ENCODE assay signal across 20 mouse cellular contexts in genomic region chr1:65107654-65108279, GRCm38 (mm10). TPM values are rescaled to one million over a fixed set of nuclear protein-coding genes. Genes with fewer than 3 reads are reported as not detected.
"Had no signal": no experiment of that assay in that cellular context is flagged by ENCODE, and none has a peak within 500 bp of the region (broad histone marks: within the 10 kb centered on the region; RNA-seq: fewer than 3 reads in every experiment).

No protein-coding gene starts in this region.

- H3K27ac ChIP-seq: kidney, embryonic 15.5 days; left cerebral cortex, adult 2 months; limb, embryonic 10.5 days; lung, embryonic 15.5 days; midbrain, embryonic 10.5 days; midbrain, embryonic 15.5 days; stomach, embryonic 15.5 days had no signal

- DNase-seq: kidney, adult 2 months; kidney, postnatal 14 days; lung, postnatal 14 days; right cerebral cortex, postnatal 14 days; thymus, postnatal 36 days had no signal

- H3K4me1 ChIP-seq: lung, embryonic 15.5 days had no signal

- H3K9me3 ChIP-seq: kidney, embryonic 15.5 days; limb, embryonic 10.5 days; lung, embryonic 15.5 days; midbrain, embryonic 10.5 days; midbrain, embryonic 15.5 days; stomach, embryonic 15.5 days had no signal

- H3K27me3 ChIP-seq: kidney, embryonic 15.5 days; lung, embryonic 15.5 days; midbrain, embryonic 15.5 days; stomach, embryonic 15.5 days had no signal

- H3K4me3 ChIP-seq: kidney, embryonic 15.5 days; left cerebral cortex, adult 2 months; limb, embryonic 10.5 days; lung, embryonic 15.5 days; midbrain, embryonic 10.5 days; midbrain, embryonic 15.5 days; stomach, embryonic 15.5 days had no signal

- H3K36me3 ChIP-seq: kidney, embryonic 15.5 days; limb, embryonic 10.5 days; lung, embryonic 15.5 days; midbrain, embryonic 10.5 days; midbrain, embryonic 15.5 days; stomach, embryonic 15.5 days had no signal

- H3K9ac ChIP-seq: kidney, embryonic 15.5 days; lung, embryonic 15.5 days; midbrain, embryonic 15.5 days; stomach, embryonic 15.5 days had no signal

- ATAC-seq: midbrain, embryonic 15.5 days had no signal

- H3K4me2 ChIP-seq: kidney, embryonic 15.5 days; liver, embryonic 11.5 days; lung, embryonic 15.5 days; midbrain, embryonic 15.5 days; stomach, embryonic 15.5 days had no signal

RNA-seq across cellular contexts. Expression of gene Cryga, which starts 4.6 kb away (rescaled TPM):
- polyA plus RNA-seq: kidney, embryonic 15.5 days; limb, embryonic 10.5 days; limb, embryonic 14.5 days; liver, embryonic 11.5 days; liver, embryonic 16.5 days; lung, embryonic 15.5 days; midbrain, embryonic 10.5 days; midbrain, embryonic 15.5 days; neural tube, embryonic 14.5 days; spleen, adult 2 months; stomach, embryonic 15.5 days; thymus, postnatal 0 days had no signal

RNA-seq across cellular contexts. Expression of gene Gm28845, which starts 11.6 kb away (rescaled TPM):
- total RNA-seq: left cerebral cortex, postnatal 14 days had no signal
- polyA plus RNA-seq: kidney, embryonic 15.5 days; limb, embryonic 10.5 days; limb, embryonic 14.5 days; liver, embryonic 11.5 days; liver, embryonic 16.5 days; lung, embryonic 15.5 days; midbrain, embryonic 10.5 days; midbrain, embryonic 15.5 days; neural tube, embryonic 14.5 days; spleen, adult 2 months; stomach, embryonic 15.5 days; thymus, postnatal 0 days had no signal

RNA-seq across cellular contexts. Expression of gene D630023F18Rik, which starts 15.2 kb away (rescaled TPM):
- polyA plus RNA-seq: spleen, adult 2 months had no signal

RNA-seq across cellular contexts. Expression of gene Crygb, which starts 25.7 kb away (rescaled TPM):
- total RNA-seq: layer of hippocampus, postnatal 25 days; left cerebral cortex, adult 2 months; left cerebral cortex, postnatal 14 days had no signal
- polyA plus RNA-seq: kidney, adult 2 months; kidney, embryonic 15.5 days; limb, embryonic 10.5 days; liver, embryonic 11.5 days; liver, embryonic 16.5 days; lung, embryonic 15.5 days; midbrain, embryonic 10.5 days; midbrain, embryonic 15.5 days; spleen, adult 2 months; stomach, embryonic 15.5 days; thymus, postnatal 0 days had no signal

RNA-seq across cellular contexts. Expression of gene Crygc, which starts 34.3 kb away (rescaled TPM):
- total RNA-seq: layer of hippocampus, postnatal 25 days; left cerebral cortex, adult 2 months; left cerebral cortex, postnatal 14 days had no signal
- polyA plus RNA-seq: kidney, adult 2 months; kidney, embryonic 15.5 days; limb, embryonic 10.5 days; limb, embryonic 14.5 days; liver, embryonic 11.5 days; liver, embryonic 16.5 days; lung, embryonic 15.5 days; midbrain, embryonic 10.5 days; midbrain, embryonic 15.5 days; neural tube, embryonic 14.5 days; spleen, adult 2 months; stomach, embryonic 15.5 days had no signal
